ENCODE assay signal across 11 mouse cellular contexts in the genomic region with DNA sequence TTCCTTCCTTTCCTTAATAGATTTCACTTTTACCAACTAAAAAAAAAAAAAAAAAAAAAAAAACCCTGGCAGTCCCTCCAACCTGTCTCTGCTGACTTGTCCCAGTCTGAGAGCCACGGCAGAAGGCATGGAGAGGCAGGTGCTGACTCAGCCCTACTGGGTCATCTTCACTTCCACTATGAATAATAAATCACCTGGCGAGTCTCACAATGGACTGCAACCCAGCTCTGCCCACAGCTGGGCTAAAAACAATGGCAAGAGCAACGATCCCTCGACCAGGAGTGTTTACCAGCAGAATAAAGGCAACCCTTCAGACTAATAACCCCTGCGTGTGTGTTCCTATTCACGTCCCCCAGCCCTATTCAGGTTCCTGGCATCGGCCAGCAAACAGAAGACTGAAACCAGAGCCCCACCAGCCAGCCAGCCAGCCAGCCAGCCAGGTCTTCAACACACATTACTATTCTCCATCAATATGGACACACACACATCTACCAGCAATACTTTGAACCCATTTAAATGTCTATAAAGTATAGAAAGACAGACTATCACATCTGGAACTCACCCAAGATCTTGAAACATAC. TPM values are rescaled to one million over a fixed set of nuclear protein-coding genes. Genes with fewer than 3 reads are reported as not detected.
DNase-seq lines count a peak whose midpoint lies in the region; ATAC-seq and TF ChIP-seq lines count a peak whose summit lies in the region.
"Had no signal": no experiment of that assay in that cellular context is flagged by ENCODE, and none has a peak within 500 bp of the region (broad histone marks: within the 10 kb centered on the region; RNA-seq: fewer than 3 reads in every experiment).

No protein-coding gene starts in this region.

- DNase-seq in forebrain, postnatal 0 days = no peak
- peak; percentile 37 to 51 for DNase-seq in kidney, adult 8-10 months
- no peak for DNase-seq in urinary bladder, postnatal 36 days (ENCODE audit: low spot score in 2 of 2)
- no peak for DNase-seq in layer of hippocampus, adult 8-10 months (ENCODE audit: low spot score in 2 of 2)

- no peaks in the 10 kb centered on the region for H3K27me3 ChIP-seq in forebrain, embryonic 12.5 days
- no peaks in the 10 kb centered on the region for H3K27me3 ChIP-seq in forebrain, postnatal 0 days (ENCODE audit: insufficient read depth, low read length)
- no peaks in the 10 kb centered on the region for H3K27me3 ChIP-seq in kidney, embryonic 14.5 days (ENCODE audit: control insufficient read depth, insufficient read depth, low read length)
- no peaks in the 10 kb centered on the region for H3K27me3 ChIP-seq in forebrain, embryonic 13.5 days
- H3K27me3 ChIP-seq in neural tube, embryonic 13.5 days = no peaks in the 10 kb centered on the region
- H3K27me3 ChIP-seq: embryonic facial prominence, embryonic 15.5 days; limb, embryonic 13.5 days had no signal

- ATAC-seq in forebrain, embryonic 12.5 days (ENCODE audit: low FRiP score) = no peak
- ATAC-seq in forebrain, postnatal 0 days = no peak
- no peak for ATAC-seq in kidney, embryonic 14.5 days (ENCODE audit: low FRiP score, low TSS enrichment)
- ATAC-seq in forebrain, embryonic 13.5 days = no peak
- ATAC-seq in neural tube, embryonic 13.5 days (ENCODE audit: low read depth) = no peak

- H3K9ac ChIP-seq in forebrain, embryonic 12.5 days = no peak overlapping the region
- H3K9ac ChIP-seq in forebrain, postnatal 0 days = no peak overlapping the region
- H3K9ac ChIP-seq in kidney, embryonic 14.5 days (ENCODE audit: low read depth, low read length) = no peak overlapping the region
- H3K9ac ChIP-seq in forebrain, embryonic 13.5 days = no peak overlapping the region
- H3K9ac ChIP-seq in neural tube, embryonic 13.5 days = no peak overlapping the region
- H3K9ac ChIP-seq: embryonic facial prominence, embryonic 15.5 days; limb, embryonic 13.5 days had no signal

- no peak overlapping the region for H3K4me3 ChIP-seq in forebrain, embryonic 12.5 days (replicated peaks)
- H3K4me3 ChIP-seq in forebrain, postnatal 0 days (ENCODE audit: low read depth, low read length) = no peak overlapping the region
- H3K4me3 ChIP-seq in kidney, embryonic 14.5 days (ENCODE audit: low read length) = no peak overlapping the region
- H3K4me3 ChIP-seq in forebrain, embryonic 13.5 days = no peak overlapping the region
- no peak overlapping the region for H3K4me3 ChIP-seq in neural tube, embryonic 13.5 days
- H3K4me3 ChIP-seq: embryonic facial prominence, embryonic 15.5 days; limb, embryonic 13.5 days had no signal

- no peak overlapping the region for H3K4me2 ChIP-seq in forebrain, embryonic 12.5 days
- no peak overlapping the region for H3K4me2 ChIP-seq in forebrain, postnatal 0 days (ENCODE audit: low read depth)
- no peak overlapping the region for H3K4me2 ChIP-seq in kidney, embryonic 14.5 days (replicated peaks; ENCODE audit: low read depth, low read length)
- no peak overlapping the region for H3K4me2 ChIP-seq in forebrain, embryonic 13.5 days
- 0 out of 2 replicates have a peak overlapping the region, but pooled peaks have one; percentile 21 for H3K4me2 ChIP-seq in neural tube, embryonic 13.5 days
- H3K4me2 ChIP-seq: embryonic facial prominence, embryonic 15.5 days; limb, embryonic 13.5 days had no signal

- TF ChIP-seq CTCF in forebrain, postnatal 0 days (IDR thresholded peaks at IDR 0.05; ENCODE audit: low read depth) = no peak

- no peaks in the 10 kb centered on the region for H3K9me3 ChIP-seq in forebrain, embryonic 12.5 days
- no peaks in the 10 kb centered on the region for H3K9me3 ChIP-seq in forebrain, postnatal 0 days (ENCODE audit: low read length)
- no peaks in the 10 kb centered on the region for H3K9me3 ChIP-seq in kidney, embryonic 14.5 days (ENCODE audit: control insufficient read depth, low read length)
- no peaks in the 10 kb centered on the region for H3K9me3 ChIP-seq in forebrain, embryonic 13.5 days (replicated peaks)
- H3K9me3 ChIP-seq in neural tube, embryonic 13.5 days = no peaks in the 10 kb centered on the region
- H3K9me3 ChIP-seq: embryonic facial prominence, embryonic 15.5 days; limb, embryonic 13.5 days had no signal

- H3K27ac ChIP-seq in forebrain, embryonic 12.5 days = peak overlapping the region; percentile 50; the same call in 1 of the 2 replicates
- H3K27ac ChIP-seq in forebrain, postnatal 0 days (ENCODE audit: low read depth, low read length) = no peak overlapping the region
- H3K27ac ChIP-seq in kidney, embryonic 14.5 days (ENCODE audit: low read depth, low read length) = no peak overlapping the region
- H3K27ac ChIP-seq in forebrain, embryonic 13.5 days = peak overlapping the region; percentile 51
- peak overlapping the region; percentile 83 for H3K27ac ChIP-seq in neural tube, embryonic 13.5 days (replicated peaks)
- H3K27ac ChIP-seq: embryonic facial prominence, embryonic 15.5 days; limb, embryonic 13.5 days had no signal

- H3K4me1 ChIP-seq in forebrain, embryonic 12.5 days = peaks cover 52% of the 10 kb centered on the region
- peaks cover 18% of the 10 kb centered on the region for H3K4me1 ChIP-seq in forebrain, postnatal 0 days (ENCODE audit: insufficient read depth)
- H3K4me1 ChIP-seq in kidney, embryonic 14.5 days (ENCODE audit: control insufficient read depth, insufficient read depth, low read length) = peaks cover 30% of the 10 kb centered on the region
- H3K4me1 ChIP-seq in forebrain, embryonic 13.5 days = peaks cover 64% of the 10 kb centered on the region
- H3K4me1 ChIP-seq in neural tube, embryonic 13.5 days (replicated peaks) = peaks cover 67% of the 10 kb centered on the region

- WGBS in forebrain, embryonic 12.5 days = 9% methylated on average over 7 of the region's 7 CpGs
- WGBS in forebrain, postnatal 0 days = 8% methylated on average over 7 of the region's 7 CpGs
- 27% methylated on average over 7 of the region's 7 CpGs for WGBS in kidney, embryonic 14.5 days
- 10% methylated on average over 7 of the region's 7 CpGs for WGBS in forebrain, embryonic 13.5 days
- 10% methylated on average over 7 of the region's 7 CpGs for WGBS in neural tube, embryonic 13.5 days

- no peaks in the 10 kb centered on the region for H3K36me3 ChIP-seq in forebrain, embryonic 12.5 days (replicated peaks)
- no peaks in the 10 kb centered on the region for H3K36me3 ChIP-seq in forebrain, postnatal 0 days (ENCODE audit: insufficient read depth)
- no peaks in the 10 kb centered on the region for H3K36me3 ChIP-seq in kidney, embryonic 14.5 days (ENCODE audit: control insufficient read depth, insufficient read depth, low read length)
- H3K36me3 ChIP-seq in forebrain, embryonic 13.5 days (ENCODE audit: poor library complexity, severe bottlenecking) = no peaks in the 10 kb centered on the region
- no peaks in the 10 kb centered on the region for H3K36me3 ChIP-seq in neural tube, embryonic 13.5 days
- H3K36me3 ChIP-seq: embryonic facial prominence, embryonic 15.5 days; limb, embryonic 13.5 days had no signal

RNA-seq across cellular contexts. Expression of gene Acvr1, which starts 37.0 kb away (rescaled TPM):
- polyA plus RNA-seq in forebrain, embryonic 12.5 days (2016; fragmentation: Nextera tagmentation; extraction: Ambion mirVana) = 3.5 and 4.6 TPM in 2 replicates
- total RNA-seq in forebrain, postnatal 0 days (2014; rRNA removed) = 14.8 and 16.4 TPM in 2 replicates
- polyA plus RNA-seq in forebrain, postnatal 0 days (2015; fragmentation: Nextera tagmentation; extraction: Ambion mirVana) = 5.6 and 6.4 TPM in 2 replicates
- polyA plus RNA-seq in kidney, embryonic 14.5 days (2014; fragmentation: Nextera tagmentation; extraction: Ambion mirVana) = 7.0 and 7.9 TPM in 2 replicates
- 4.5 and 4.6 TPM in 2 replicates for polyA plus RNA-seq in forebrain, embryonic 13.5 days (2015; fragmentation: Nextera tagmentation; extraction: Ambion mirVana)
- polyA plus RNA-seq in neural tube, embryonic 13.5 days (2015; fragmentation: Nextera tagmentation; extraction: Ambion mirVana) = 4.4 and 5.4 TPM in 2 replicates
- total RNA-seq in layer of hippocampus, adult 8-10 months (2022) = 10 to 100 TPM; 43.1 to 45.5 (median 44.5) TPM

RNA-seq across cellular contexts. Expression of gene Upp2, which starts 37.1 kb away (rescaled TPM):
- polyA plus RNA-seq in forebrain, embryonic 12.5 days (2016; fragmentation: Nextera tagmentation; extraction: Ambion mirVana) = 7.3 and 7.5 TPM in 2 replicates
- 12.6 and 19.9 TPM in 2 replicates for total RNA-seq in forebrain, postnatal 0 days (2014; rRNA removed)
- polyA plus RNA-seq in forebrain, postnatal 0 days (2015; fragmentation: Nextera tagmentation; extraction: Ambion mirVana) = 10.8 and 12.5 TPM in 2 replicates
- 5.9 and 10.1 TPM in 2 replicates for polyA plus RNA-seq in kidney, embryonic 14.5 days (2014; fragmentation: Nextera tagmentation; extraction: Ambion mirVana)
- polyA plus RNA-seq in forebrain, embryonic 13.5 days (2015; fragmentation: Nextera tagmentation; extraction: Ambion mirVana) = 9.0 and 9.3 TPM in 2 replicates
- 10.5 and 13.1 TPM in 2 replicates for polyA plus RNA-seq in neural tube, embryonic 13.5 days (2015; fragmentation: Nextera tagmentation; extraction: Ambion mirVana)
- 10 to 100 TPM; 30.7 to 36.8 (median 32.4) TPM for total RNA-seq in layer of hippocampus, adult 8-10 months (2022)
- total RNA-seq: hematopoietic stem cell, adult 5-6 weeks had no signal

Comparison
In these comparisons a context has a peak if more than half of its experiments do, and no peak if none do; other contexts are left out.
1. H3K27ac ChIP-seq: peak in forebrain, embryonic 12.5 days (single experiment), forebrain, embryonic 13.5 days (single experiment) and neural tube, embryonic 13.5 days (single experiment); none in forebrain, postnatal 0 days (single experiment) and kidney, embryonic 14.5 days (single experiment).
2. DNase-seq: peak in kidney, adult 8-10 months (2 of 2); none in forebrain, postnatal 0 days (single experiment), urinary bladder, postnatal 36 days (0 of 2) and layer of hippocampus, adult 8-10 months (0 of 2).